Mouse (Mus musculus) liver, embryonic 14.5 days (tissue): ENCODE data around the gene Rbms3.

ENCODE experiments used
- CTCF ChIP-seq: IDR thresholded peaks from 2 replicates; pipeline ENCODE4 v1.5.1; 2016; ENCODE audit warnings: antibody characterized with exemption, low read depth, control low read depth
- EP300 ChIP-seq: IDR thresholded peaks from 2 replicates; pipeline ENCODE4 v1.6.1; 2016; ENCODE audit warnings: antibody characterized with exemption, low read depth

GRCm38 (mm10) chr9:117032690-117033089 is 597.0 kb downstream of the Rbms3 start:
- TF ChIP-seq CTCF (no peak), EP300 (no peak)
